Mouse (Mus musculus): Measurements from ENCODE around the gene Plin3.

Plin3 gene

DNA sequence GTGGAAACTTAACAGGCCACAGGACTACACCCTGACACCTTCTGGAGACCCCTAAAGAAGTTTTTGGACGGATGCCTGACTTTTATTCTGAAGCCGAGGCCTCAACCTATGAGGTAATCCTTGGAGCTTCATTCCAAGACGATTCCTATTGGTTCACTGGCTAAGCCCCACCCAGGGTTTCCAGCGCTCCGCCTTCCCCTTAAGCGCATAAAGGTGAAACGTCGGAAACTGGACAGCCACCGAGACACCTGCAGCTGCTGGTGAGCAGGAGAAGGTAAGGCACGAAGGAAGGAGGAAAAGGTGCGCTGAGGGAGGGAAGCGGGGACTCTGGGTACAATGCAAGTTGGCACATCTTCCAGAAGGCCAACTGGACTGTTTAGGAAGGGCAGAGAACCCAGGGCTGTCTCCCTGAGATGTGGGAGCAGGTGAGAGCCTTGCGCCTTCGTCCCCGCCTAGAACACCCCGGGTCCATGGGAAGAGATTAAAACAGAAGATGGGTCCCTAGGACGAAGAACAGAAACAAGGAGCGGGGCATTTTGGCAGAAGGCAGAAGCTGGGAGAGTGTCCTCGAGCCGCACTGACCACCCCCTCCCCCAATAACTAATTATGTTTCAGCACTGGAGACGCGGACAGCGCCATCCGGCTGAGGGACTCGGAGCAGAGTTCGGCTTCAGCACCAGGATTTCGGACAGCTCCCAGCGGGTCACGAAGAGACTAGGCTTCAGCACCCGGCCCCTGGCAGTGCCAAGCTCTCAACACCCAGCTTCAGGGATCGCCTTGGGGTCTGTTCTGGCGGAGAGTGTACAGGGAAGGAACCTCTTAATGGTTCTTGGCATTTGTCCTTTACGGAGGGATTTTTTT lies 50.9 kb downstream of the Plin3 start:
- peak; percentile 89 to 98 for DNase-seq

DNA sequence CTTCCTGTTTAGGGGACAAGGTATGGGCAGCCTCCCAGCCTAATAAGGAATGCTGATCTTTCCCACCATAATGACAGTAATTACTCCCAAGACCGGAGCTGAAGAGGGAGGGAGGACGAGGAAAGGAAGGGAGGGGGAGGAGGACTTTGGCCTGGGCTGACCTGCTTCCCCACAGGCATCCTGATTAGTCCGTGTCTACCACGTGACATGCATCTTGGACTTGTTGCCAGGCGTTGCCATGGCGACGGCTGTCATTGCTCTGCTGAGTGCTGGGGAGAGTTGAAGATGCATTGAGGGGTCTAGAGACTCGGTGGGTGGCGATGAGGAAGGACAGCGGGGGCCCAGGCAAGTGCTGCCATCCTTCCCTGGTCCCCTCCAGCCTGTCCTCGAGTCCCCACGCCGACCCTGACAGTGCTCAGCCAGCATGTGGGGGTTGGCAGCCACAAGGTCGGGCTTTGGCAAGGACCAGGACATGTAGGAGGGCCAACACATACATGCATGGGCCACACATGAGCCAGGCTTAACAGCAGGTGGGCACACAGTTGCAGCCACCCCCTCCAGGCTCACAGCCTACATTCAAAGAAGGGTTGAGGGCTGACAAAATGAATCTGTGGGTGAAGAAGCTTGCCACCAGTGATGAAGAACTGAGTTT lies 58.7 kb downstream of the Plin3 start:
- DNase-seq = peak; percentile 68 to 78

DNA sequence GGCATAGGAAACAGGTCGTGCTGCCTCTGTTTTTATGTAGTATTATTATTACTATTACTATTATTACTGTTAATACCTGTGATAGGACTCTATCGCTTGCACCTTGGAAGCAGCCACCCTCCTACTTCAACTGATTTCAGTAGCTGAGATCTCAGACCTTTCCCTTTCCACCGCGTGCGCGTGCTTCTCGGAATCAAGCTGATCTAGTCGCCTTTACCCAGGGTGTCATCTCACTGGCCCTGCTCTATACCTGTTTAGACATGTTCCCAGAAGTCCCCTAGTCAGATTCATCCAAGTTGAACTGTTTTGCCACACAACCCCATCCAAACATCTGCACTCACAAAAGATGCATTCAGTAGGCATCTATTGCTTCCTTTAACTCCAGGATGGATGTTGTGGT lies 59.3 kb downstream of the Plin3 start:
- no peak for DNase-seq

GRCm38 (mm10) chr17:56229943-56230342 lies 62.7 kb downstream of the Plin3 start:
- DNase-seq = no peak
